Mouse (Mus musculus): ENCODE results near the gene Rab3gap2. TPM values are rescaled to one million over a fixed set of nuclear protein-coding genes. Genes with fewer than 3 reads are reported as not detected.

The Rab3gap2 gene
- polyA plus RNA-seq, 1 experiment from 2014 or later = 24.0 TPM

- Histone ChIP-seq H3K9ac (ENCODE audit: low read length) (no peak overlapping the region), H3K4me1 (ENCODE audit: control insufficient read depth, insufficient read depth, low read length) (no peaks in the 10 kb centered on the region; the same call in 1 of the 2 replicates), H3K36me3 (ENCODE audit: control insufficient read depth, insufficient read depth, low read length) (no peaks in the 10 kb centered on the region), H3K4me2 (ENCODE audit: low read depth, low read length) (no peak overlapping the region), H3K9me3 (replicated peaks; ENCODE audit: control insufficient read depth, low read length) (no peaks in the 10 kb centered on the region), H3K27ac (ENCODE audit: low read length) (no peak overlapping the region), H3K27me3 (ENCODE audit: control insufficient read depth, insufficient read depth, low read length) (no peaks in the 10 kb centered on the region), H3K4me3 (replicated peaks; ENCODE audit: low read length) (no peak overlapping the region)
- ATAC-seq (ENCODE audit: insufficient read depth, low FRiP score) = no peak
- 29% methylated on average over 5 of the region's 5 CpGs for WGBS
Measured at GRCm38 (mm10) chr1:185216360-185216759, 12.4 kb downstream of the Rab3gap2 start.

- Histone ChIP-seq H3K9me3 (replicated peaks; ENCODE audit: control insufficient read depth, low read length) (no peaks in the 10 kb centered on the region), H3K27me3 (ENCODE audit: control insufficient read depth, insufficient read depth, low read length) (no peaks in the 10 kb centered on the region), H3K4me1 (ENCODE audit: control insufficient read depth, insufficient read depth, low read length) (no peaks in the 10 kb centered on the region; the same call in 1 of the 2 replicates), H3K36me3 (ENCODE audit: control insufficient read depth, insufficient read depth, low read length) (no peaks in the 10 kb centered on the region), H3K4me3 (replicated peaks; ENCODE audit: low read length) (no peak overlapping the region), H3K9ac (ENCODE audit: low read length) (no peak overlapping the region), H3K4me2 (ENCODE audit: low read depth, low read length) (no peak overlapping the region), H3K27ac (ENCODE audit: low read length) (no peak overlapping the region)
- WGBS = 26% methylated on average over 2 of the region's 2 CpGs
- no peak for ATAC-seq (ENCODE audit: insufficient read depth, low FRiP score)
Measured at GRCm38 (mm10) chr1:185216762-185217161, 12.8 kb downstream of the Rab3gap2 start.

- no peaks in the 10 kb centered on the region for H3K9me3 ChIP-seq (replicated peaks; ENCODE audit: control insufficient read depth, low read length)
- no peak for ATAC-seq (ENCODE audit: insufficient read depth, low FRiP score)
- no peak overlapping the region for H3K4me2 ChIP-seq (ENCODE audit: low read depth, low read length)
- whole genome bisulfite sequencing = 61% methylated on average over 5 of the region's 5 CpGs
- no peaks in the 10 kb centered on the region for H3K36me3 ChIP-seq (ENCODE audit: control insufficient read depth, insufficient read depth, low read length)
- no peak overlapping the region for H3K27ac ChIP-seq (ENCODE audit: low read length)
- no peak overlapping the region for H3K4me3 ChIP-seq (replicated peaks; ENCODE audit: low read length)
- H3K4me1 ChIP-seq (ENCODE audit: control insufficient read depth, insufficient read depth, low read length) = no peaks in the 10 kb centered on the region; the same call in 1 of the 2 replicates
- no peaks in the 10 kb centered on the region for H3K27me3 ChIP-seq (ENCODE audit: control insufficient read depth, insufficient read depth, low read length)
- no peak overlapping the region for H3K9ac ChIP-seq (ENCODE audit: low read length)
Measured at GRCm38 (mm10) chr1:185217966-185218365, 14.0 kb downstream of the Rab3gap2 start.

GRCm38 (mm10) chr1:185226889-185227288, 23.0 kb downstream of the Rab3gap2 start:
- H3K4me3 ChIP-seq (replicated peaks; ENCODE audit: low read length) = no peak overlapping the region
- 90% methylated on average over 6 of the region's 6 CpGs for WGBS
- H3K36me3 ChIP-seq (ENCODE audit: control insufficient read depth, insufficient read depth, low read length) = 0 out of 2 replicates have a peak, but pooled peaks cover 3% of the 10 kb centered on the region
- no peaks in the 10 kb centered on the region for H3K9me3 ChIP-seq (replicated peaks; ENCODE audit: control insufficient read depth, low read length)
- H3K27me3 ChIP-seq (ENCODE audit: control insufficient read depth, insufficient read depth, low read length) = no peaks in the 10 kb centered on the region
- ATAC-seq (ENCODE audit: insufficient read depth, low FRiP score) = no peak
- no peak overlapping the region for H3K9ac ChIP-seq (ENCODE audit: low read length)
- no peak overlapping the region for H3K27ac ChIP-seq (ENCODE audit: low read length)
- H3K4me2 ChIP-seq (ENCODE audit: low read depth, low read length) = no peak overlapping the region
- H3K4me1 ChIP-seq (ENCODE audit: control insufficient read depth, insufficient read depth, low read length) = peaks cover 11% of the 10 kb centered on the region; the same call in 1 of the 2 replicates

- Histone ChIP-seq H3K4me1 (ENCODE audit: control insufficient read depth, insufficient read depth, low read length) (peaks cover 11% of the 10 kb centered on the region; the same call in 1 of the 2 replicates), H3K27me3 (ENCODE audit: control insufficient read depth, insufficient read depth, low read length) (no peaks in the 10 kb centered on the region), H3K9me3 (replicated peaks; ENCODE audit: control insufficient read depth, low read length) (no peaks in the 10 kb centered on the region), H3K4me2 (ENCODE audit: low read depth, low read length) (no peak overlapping the region), H3K9ac (ENCODE audit: low read length) (no peak overlapping the region), H3K4me3 (replicated peaks; ENCODE audit: low read length) (no peak overlapping the region), H3K27ac (ENCODE audit: low read length) (no peak overlapping the region), H3K36me3 (ENCODE audit: control insufficient read depth, insufficient read depth, low read length) (0 out of 2 replicates have a peak, but pooled peaks cover 3% of the 10 kb centered on the region)
- WGBS = 77% methylated on average over 7 of the region's 7 CpGs
- no peak for ATAC-seq (ENCODE audit: insufficient read depth, low FRiP score)
Measured at GRCm38 (mm10) chr1:185227766-185228165, 23.8 kb downstream of the Rab3gap2 start.

GRCm38 (mm10) chr1:185229406-185230201, 25.7 kb downstream of the Rab3gap2 start:
- Histone ChIP-seq H3K4me2 (ENCODE audit: low read depth, low read length) (no peak overlapping the region), H3K27ac (ENCODE audit: low read length) (peak overlapping the region; percentile 71), H3K9me3 (replicated peaks; ENCODE audit: control insufficient read depth, low read length) (no peaks in the 10 kb centered on the region), H3K9ac (ENCODE audit: low read length) (no peak overlapping the region; the same call in 1 of the 2 replicates), H3K27me3 (ENCODE audit: control insufficient read depth, insufficient read depth, low read length) (no peaks in the 10 kb centered on the region), H3K4me3 (replicated peaks; ENCODE audit: low read length) (no peak overlapping the region), H3K4me1 (ENCODE audit: control insufficient read depth, insufficient read depth, low read length) (peaks cover 11% of the 10 kb centered on the region; the same call in 1 of the 2 replicates), H3K36me3 (ENCODE audit: control insufficient read depth, insufficient read depth, low read length) (0 out of 2 replicates have a peak, but pooled peaks cover 3% of the 10 kb centered on the region)
- peak; percentile 90 for ATAC-seq (ENCODE audit: insufficient read depth, low FRiP score)
- 30% methylated on average over 7 of the region's 7 CpGs for WGBS

- Histone ChIP-seq H3K4me3 (replicated peaks; ENCODE audit: low read length) (no peak overlapping the region), H3K27ac (ENCODE audit: low read length) (no peak overlapping the region), H3K27me3 (ENCODE audit: control insufficient read depth, insufficient read depth, low read length) (no peaks in the 10 kb centered on the region), H3K9me3 (replicated peaks; ENCODE audit: control insufficient read depth, low read length) (no peaks in the 10 kb centered on the region), H3K36me3 (ENCODE audit: control insufficient read depth, insufficient read depth, low read length) (peaks cover 17% of the 10 kb centered on the region), H3K4me2 (ENCODE audit: low read depth, low read length) (no peak overlapping the region), H3K9ac (ENCODE audit: low read length) (no peak overlapping the region), H3K4me1 (ENCODE audit: control insufficient read depth, insufficient read depth, low read length) (peaks cover 2% of the 10 kb centered on the region; the same call in 1 of the 2 replicates)
- ATAC-seq (ENCODE audit: insufficient read depth, low FRiP score) = no peak
- WGBS = 98% methylated on average over 5 of the region's 5 CpGs
Measured at GRCm38 (mm10) chr1:185235837-185236236, 31.9 kb downstream of the Rab3gap2 start.

- Histone ChIP-seq H3K9ac (ENCODE audit: low read length) (no peak overlapping the region), H3K4me1 (ENCODE audit: control insufficient read depth, insufficient read depth, low read length) (no peaks in the 10 kb centered on the region)
- WGBS = 76% methylated on average over 4 of the region's 4 CpGs
Measured at GRCm38 (mm10) chr1:185236530-185236929, 32.6 kb downstream of the Rab3gap2 start.

GRCm38 (mm10) chr1:185243013-185243412, 39.1 kb downstream of the Rab3gap2 start:
- H3K4me3 ChIP-seq (replicated peaks; ENCODE audit: low read length) = no peak overlapping the region
- H3K27ac ChIP-seq (ENCODE audit: low read length) = no peak overlapping the region
- H3K36me3 ChIP-seq (ENCODE audit: control insufficient read depth, insufficient read depth, low read length) = peaks cover 4% of the 10 kb centered on the region; the same call in 1 of the 2 replicates
- ATAC-seq (ENCODE audit: insufficient read depth, low FRiP score) = no peak
- no peaks in the 10 kb centered on the region for H3K27me3 ChIP-seq (ENCODE audit: control insufficient read depth, insufficient read depth, low read length)
- H3K9me3 ChIP-seq (replicated peaks; ENCODE audit: control insufficient read depth, low read length) = no peaks in the 10 kb centered on the region
- H3K9ac ChIP-seq (ENCODE audit: low read length) = no peak overlapping the region
- no peak overlapping the region for H3K4me2 ChIP-seq (ENCODE audit: low read depth, low read length)
- no peaks in the 10 kb centered on the region for H3K4me1 ChIP-seq (ENCODE audit: control insufficient read depth, insufficient read depth, low read length)
- WGBS = 84% methylated on average over 8 of the region's 8 CpGs

More at GRCm38 (mm10) chr1:185236530-185236929, 32.6 kb downstream of the Rab3gap2 start:
- no peaks in the 10 kb centered on the region for H3K27me3 ChIP-seq (ENCODE audit: control insufficient read depth, insufficient read depth, low read length)
- H3K27ac ChIP-seq (ENCODE audit: low read length) = no peak overlapping the region
- H3K4me2 ChIP-seq (ENCODE audit: low read depth, low read length) = no peak overlapping the region
- no peak for ATAC-seq (ENCODE audit: insufficient read depth, low FRiP score)
- H3K9me3 ChIP-seq (replicated peaks; ENCODE audit: control insufficient read depth, low read length) = no peaks in the 10 kb centered on the region
- no peak overlapping the region for H3K4me3 ChIP-seq (replicated peaks; ENCODE audit: low read length)
- peaks cover 17% of the 10 kb centered on the region for H3K36me3 ChIP-seq (ENCODE audit: control insufficient read depth, insufficient read depth, low read length)

Measured in stomach, embryonic 16.5 days (tissue).